Mouse (Mus musculus) adrenal gland, postnatal 10 days (tissue): Measurements from ENCODE around the gene Pfkfb3. TPM values are rescaled to one million over a fixed set of nuclear protein-coding genes. Genes with fewer than 3 reads are reported as not detected.

Experiments
- DNase-seq: peaks from one replicate; pipeline ENCODE4 v3.0.0; 2021; ENCODE audit warnings: mixed read lengths
- total RNA-seq, 2 experiments: library from RNA; stranded (reverse); gene quantifications; 2 replicates each; pipeline ENCODE4 v1.2.3; 2021

The Pfkfb3 gene
- total RNA-seq, 2 experiments from 2014 or later, result 107 to 116 TPM

DNA sequence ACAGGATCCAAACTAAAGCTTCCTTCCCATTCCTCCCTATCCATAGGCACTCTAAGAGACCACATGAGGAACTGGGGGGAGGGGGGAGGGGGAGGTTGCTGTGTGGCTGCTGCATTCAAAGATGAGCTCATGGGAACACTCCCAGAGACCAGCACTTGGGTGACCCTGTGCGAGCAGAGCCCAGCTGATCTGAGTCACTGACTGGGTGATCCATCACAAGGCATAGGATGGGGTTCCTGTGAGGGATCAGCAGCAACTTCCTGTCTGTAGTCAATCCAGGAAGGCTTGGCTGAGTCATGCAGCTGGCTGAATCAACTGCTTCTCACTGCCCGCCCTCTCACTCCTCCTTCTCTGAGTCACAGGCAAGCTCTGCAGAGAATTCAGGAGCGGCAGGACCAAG lies 124.3 kb downstream of the Pfkfb3 start:
- DNase-seq, result peak; percentile 86

- peak; percentile 9 for DNase-seq
These were observed 125.3 kb downstream of the Pfkfb3 start for GRCm38 (mm10) chr2:11428621-11429020.

DNA sequence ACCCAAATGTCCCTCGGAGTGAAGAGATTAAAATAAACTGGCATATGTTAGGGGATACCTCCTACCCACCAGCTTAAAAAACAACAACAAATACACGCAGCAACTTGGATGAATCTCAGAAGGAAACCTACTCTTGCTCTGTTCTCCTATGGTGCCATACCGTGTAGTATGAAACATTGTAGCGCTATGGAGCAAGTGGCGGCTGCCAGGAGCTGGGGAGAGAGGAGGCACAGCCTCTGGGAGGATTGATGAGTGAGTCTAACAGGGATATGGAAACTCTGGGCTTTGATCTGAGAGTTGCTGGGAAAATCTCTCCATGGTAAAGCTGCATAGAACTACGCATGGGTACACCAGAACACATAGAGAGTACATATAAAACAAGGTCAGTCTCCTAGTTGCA lies 126.3 kb downstream of the Pfkfb3 start:
- DNase-seq, result no peak

GRCm38 (mm10) chr2:11426379-11426778 lies 127.5 kb downstream of the Pfkfb3 start:
- DNase-seq, result no peak

DNA sequence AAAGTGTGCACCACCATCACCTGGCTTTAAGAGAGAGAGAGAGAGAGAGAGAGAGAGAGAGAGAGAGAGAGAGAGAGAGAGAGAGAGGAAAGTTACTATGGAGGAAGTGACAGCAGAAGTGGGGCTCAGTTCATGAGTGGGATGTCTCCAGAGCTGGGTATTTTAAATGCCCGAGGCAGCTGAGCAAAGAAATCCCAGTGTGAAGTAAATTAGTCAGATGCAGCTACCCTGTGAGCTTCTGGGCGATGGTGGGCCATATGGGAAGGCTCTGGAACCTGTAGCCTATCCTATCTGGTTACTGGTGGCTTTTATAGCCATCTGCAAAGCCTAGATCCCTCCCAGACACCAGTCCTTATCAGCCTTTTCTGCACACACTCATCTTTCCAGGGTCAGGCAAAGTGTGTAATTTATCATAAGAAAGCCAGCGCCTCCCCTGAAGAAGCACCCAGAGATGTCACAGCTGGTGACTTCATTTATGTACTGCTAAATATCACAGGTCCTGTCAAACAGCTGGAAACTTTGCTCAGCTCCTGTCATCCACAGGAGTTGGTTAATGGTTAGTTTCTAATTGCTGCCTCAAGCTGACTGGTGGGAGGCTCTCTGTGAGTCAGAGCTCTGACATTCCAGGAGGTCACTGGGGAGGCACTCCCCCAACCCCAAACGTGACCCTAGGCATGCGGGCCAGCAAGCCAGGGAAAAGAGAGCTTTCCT lies 128.3 kb downstream of the Pfkfb3 start:
- peak; percentile 36 for DNase-seq

GRCm38 (mm10) chr2:11424252-11424651 lies 129.6 kb downstream of the Pfkfb3 start:
- no peak for DNase-seq

- no peak for DNase-seq
These were observed 130.5 kb downstream of the Pfkfb3 start for GRCm38 (mm10) chr2:11423421-11423820.

GRCm38 (mm10) chr2:11422384-11422783 lies 131.5 kb downstream of the Pfkfb3 start:
- no peak for DNase-seq

Other genes starting within 250 kb of the Pfkfb3 start
- 100 to 1,000 TPM; 116 to 118 TPM for gene Rbm17, start 50.1 kb upstream of the Pfkfb3 start, total RNA-seq
- gene Gm17490, start 72.2 kb upstream of the Pfkfb3 start, total RNA-seq, result not detected
- gene Il2ra, start 88.7 kb upstream of the Pfkfb3 start, total RNA-seq, result under 1 TPM; 0.48 to 0.66 TPM
- 10 to 100 TPM; 41.5 to 58.8 TPM for gene Il15ra, start 151.2 kb upstream of the Pfkfb3 start, total RNA-seq
- gene Fbh1, start 223.5 kb upstream of the Pfkfb3 start, total RNA-seq, result 100 to 1,000 TPM in 1 of 2 experiments, 10 to 100 TPM in 1; 92.3 to 120 TPM
- 10 to 100 TPM; 36.5 to 59.7 TPM for gene Ankrd16, start 223.8 kb upstream of the Pfkfb3 start, total RNA-seq